In the genomic region with DNA sequence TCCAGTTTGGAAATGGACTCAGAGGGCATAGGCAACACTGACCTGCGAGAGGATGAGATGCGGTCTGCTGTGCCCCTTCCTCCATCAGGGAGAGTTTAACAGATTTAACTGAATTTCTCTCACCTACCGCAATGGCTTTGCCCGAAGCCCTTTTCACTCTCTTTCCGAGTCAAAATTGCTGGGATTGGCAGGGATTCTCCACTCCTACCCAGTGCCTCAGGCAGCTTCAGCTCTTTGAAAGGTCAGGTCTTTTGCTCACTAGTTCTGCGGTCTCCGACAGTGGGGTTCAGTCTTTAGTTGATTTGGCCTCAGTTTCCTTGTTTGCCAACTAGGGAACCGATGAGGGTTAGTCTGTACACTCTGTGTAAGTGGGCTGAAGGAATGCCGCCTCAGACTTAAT, we compare ENCODE assay signal across 13 mouse cellular contexts. TPM values are rescaled to one million over a fixed set of nuclear protein-coding genes. Genes with fewer than 3 reads are reported as not detected.
DNase-seq lines count a peak whose midpoint lies in the region; ATAC-seq lines count a peak whose summit lies in the region.
"Had no signal": no experiment of that assay in that cellular context is flagged by ENCODE, and none has a peak within 500 bp of the region (broad histone marks: within the 10 kb centered on the region; RNA-seq: fewer than 3 reads in every experiment).

No protein-coding gene starts in this region.

- H3K9me3 ChIP-seq in hindbrain, embryonic 10.5 days: no peaks in the 10 kb centered on the region
- no peaks in the 10 kb centered on the region for H3K9me3 ChIP-seq in hindbrain, embryonic 16.5 days (ENCODE audit: control insufficient read depth, low read length)
- no peaks in the 10 kb centered on the region for H3K9me3 ChIP-seq in embryonic facial prominence, embryonic 13.5 days
- H3K9me3 ChIP-seq in limb, embryonic 12.5 days: no peaks in the 10 kb centered on the region
- H3K9me3 ChIP-seq in stomach, embryonic 14.5 days (ENCODE audit: control insufficient read depth, low read depth, low read length): no peaks in the 10 kb centered on the region
- H3K9me3 ChIP-seq: limb, embryonic 15.5 days had no signal

- no peaks in the 10 kb centered on the region for H3K36me3 ChIP-seq in hindbrain, embryonic 10.5 days
- no peaks in the 10 kb centered on the region for H3K36me3 ChIP-seq in hindbrain, embryonic 16.5 days (ENCODE audit: control insufficient read depth, insufficient read depth, low read length)
- no peaks in the 10 kb centered on the region for H3K36me3 ChIP-seq in embryonic facial prominence, embryonic 13.5 days
- no peaks in the 10 kb centered on the region for H3K36me3 ChIP-seq in limb, embryonic 12.5 days
- H3K36me3 ChIP-seq in stomach, embryonic 14.5 days (ENCODE audit: control insufficient read depth, insufficient read depth, low read length): no peaks in the 10 kb centered on the region
- H3K36me3 ChIP-seq: limb, embryonic 15.5 days had no signal

- 13% methylated on average over 9 of the region's 9 CpGs for WGBS in hindbrain, embryonic 10.5 days
- WGBS in hindbrain, embryonic 16.5 days: 20% methylated on average over 9 of the region's 9 CpGs
- 20% methylated on average over 9 of the region's 9 CpGs for WGBS in embryonic facial prominence, embryonic 13.5 days
- WGBS in limb, embryonic 12.5 days: 22% methylated on average over 9 of the region's 9 CpGs
- 57% methylated on average over 9 of the region's 9 CpGs for WGBS in stomach, embryonic 14.5 days

- DNase-seq in hindbrain, embryonic 10.5 days (ENCODE audit: low spot score): peak; percentile 25
- no peak for DNase-seq in adrenal gland, adult 8-10 months
- no peak for DNase-seq in thymus, adult 18-20 months
- DNase-seq: cerebellum, postnatal 36 days had no signal

- peak overlapping the region; percentile 77 for H3K4me3 ChIP-seq in hindbrain, embryonic 10.5 days
- no peak overlapping the region for H3K4me3 ChIP-seq in hindbrain, embryonic 16.5 days (ENCODE audit: low read length)
- H3K4me3 ChIP-seq in embryonic facial prominence, embryonic 13.5 days: peak overlapping the region; percentile 68; the same call in 1 of the 2 replicates
- H3K4me3 ChIP-seq in limb, embryonic 12.5 days (replicated peaks): 0 out of 2 replicates have a peak overlapping the region, but pooled peaks have one; percentile 71
- no peak overlapping the region for H3K4me3 ChIP-seq in stomach, embryonic 14.5 days (ENCODE audit: low read depth, low read length)

- H3K27me3 ChIP-seq in hindbrain, embryonic 10.5 days (ENCODE audit: insufficient read depth, poor library complexity, severe bottlenecking): peaks cover 70% of the 10 kb centered on the region
- H3K27me3 ChIP-seq in hindbrain, embryonic 16.5 days (replicated peaks; ENCODE audit: control insufficient read depth, insufficient read depth, low read length): peaks cover 10% of the 10 kb centered on the region
- H3K27me3 ChIP-seq in embryonic facial prominence, embryonic 13.5 days: peaks cover 50% of the 10 kb centered on the region
- peaks cover 39% of the 10 kb centered on the region for H3K27me3 ChIP-seq in limb, embryonic 12.5 days
- H3K27me3 ChIP-seq in stomach, embryonic 14.5 days (ENCODE audit: control insufficient read depth, insufficient read depth, low read length): no peaks in the 10 kb centered on the region; the same call in none of the 2 replicates

- no peak overlapping the region for H3K27ac ChIP-seq in hindbrain, embryonic 10.5 days
- H3K27ac ChIP-seq in hindbrain, embryonic 16.5 days (ENCODE audit: low read depth, low read length): no peak overlapping the region
- H3K27ac ChIP-seq in embryonic facial prominence, embryonic 13.5 days: no peak overlapping the region
- H3K27ac ChIP-seq in limb, embryonic 12.5 days: no peak overlapping the region
- H3K27ac ChIP-seq in stomach, embryonic 14.5 days (ENCODE audit: low read length): no peak overlapping the region
- H3K27ac ChIP-seq: limb, embryonic 15.5 days; macrophage had no signal

- no peak overlapping the region for H3K9ac ChIP-seq in hindbrain, embryonic 16.5 days (ENCODE audit: low read depth, low read length)
- H3K9ac ChIP-seq in embryonic facial prominence, embryonic 13.5 days: no peak overlapping the region
- H3K9ac ChIP-seq in limb, embryonic 12.5 days (replicated peaks): no peak overlapping the region
- no peak overlapping the region for H3K9ac ChIP-seq in stomach, embryonic 14.5 days (replicated peaks; ENCODE audit: low read depth, low read length)
- H3K9ac ChIP-seq: limb, embryonic 15.5 days had no signal

- ATAC-seq in hindbrain, embryonic 16.5 days: no peak
- ATAC-seq in embryonic facial prominence, embryonic 13.5 days (ENCODE audit: insufficient number of reproducible peaks, insufficient read depth, low FRiP score, low TSS enrichment, low read depth): no peak
- no peak for ATAC-seq in limb, embryonic 12.5 days (ENCODE audit: insufficient number of reproducible peaks, insufficient read depth, low FRiP score, low TSS enrichment, low read depth)
- no peak for ATAC-seq in stomach, embryonic 14.5 days (ENCODE audit: insufficient number of reproducible peaks, insufficient read depth, low FRiP score, low read depth)
- ATAC-seq in monocyte, adult 5-6 weeks (replicated peaks; ENCODE audit: insufficient number of reproducible peaks, low FRiP score, low TSS enrichment, poor library complexity, severe bottlenecking): no peak

- peaks cover 37% of the 10 kb centered on the region for H3K4me1 ChIP-seq in hindbrain, embryonic 10.5 days (replicated peaks)
- peaks cover 13% of the 10 kb centered on the region for H3K4me1 ChIP-seq in hindbrain, embryonic 16.5 days (ENCODE audit: control insufficient read depth, insufficient read depth, low read depth, low read length)
- H3K4me1 ChIP-seq in embryonic facial prominence, embryonic 13.5 days: peaks cover 12% of the 10 kb centered on the region
- peaks cover 8% of the 10 kb centered on the region for H3K4me1 ChIP-seq in limb, embryonic 12.5 days (replicated peaks)
- peaks cover 6% of the 10 kb centered on the region for H3K4me1 ChIP-seq in stomach, embryonic 14.5 days (ENCODE audit: control insufficient read depth, insufficient read depth, low read length)

- H3K4me2 ChIP-seq in hindbrain, embryonic 16.5 days (ENCODE audit: low read length): no peak overlapping the region
- H3K4me2 ChIP-seq in embryonic facial prominence, embryonic 13.5 days: no peak overlapping the region; the same call in 1 of the 2 replicates
- H3K4me2 ChIP-seq in limb, embryonic 12.5 days: peak overlapping the region; percentile 99
- peak overlapping the region; percentile 96; the same call in 1 of the 2 replicates for H3K4me2 ChIP-seq in stomach, embryonic 14.5 days (replicated peaks; ENCODE audit: low read depth, low read length)

RNA-seq across cellular contexts. Expression of a gene that starts 1.5 kb away (rescaled TPM):
- 2.5 and 3.6 TPM in 2 replicates for polyA plus RNA-seq in hindbrain, embryonic 10.5 days (2016; fragmentation: Nextera tagmentation; extraction: Ambion mirVana)
- polyA plus RNA-seq in hindbrain, embryonic 16.5 days (2015; fragmentation: Nextera tagmentation; extraction: Ambion mirVana): 0.97 and 1.1 TPM in 2 replicates
- polyA plus RNA-seq in embryonic facial prominence, embryonic 13.5 days (2015; fragmentation: Nextera tagmentation; extraction: Ambion mirVana): 3.2 and 3.6 TPM in 2 replicates
- 3.7 and 4.1 TPM in 2 replicates for polyA plus RNA-seq in limb, embryonic 12.5 days (2016; fragmentation: Nextera tagmentation; extraction: Ambion mirVana)
- 23.1 and 26.6 TPM in 2 replicates for polyA plus RNA-seq in stomach, embryonic 14.5 days (2014; fragmentation: Nextera tagmentation; extraction: Ambion mirVana)
- total RNA-seq in monocyte, adult 5-6 weeks (2017): 4.6 to 9.7 TPM (median 5.0 TPM) in 3 replicates
- total RNA-seq in adrenal gland, adult 8-10 months (2022): 1 to 10 TPM in 2 of 4 experiments, under 1 TPM in 2; 0.67 to 1.3 (median 0.98) TPM
- total RNA-seq: gastrocnemius, adult 18-20 months had no signal

RNA-seq across cellular contexts. Expression of a gene that starts 35.9 kb away (rescaled TPM):
- 3.8 and 4.1 TPM in 2 replicates for polyA plus RNA-seq in hindbrain, embryonic 10.5 days (2016; fragmentation: Nextera tagmentation; extraction: Ambion mirVana)
- polyA plus RNA-seq in hindbrain, embryonic 16.5 days (2015; fragmentation: Nextera tagmentation; extraction: Ambion mirVana): 3.0 and 4.1 TPM in 2 replicates
- polyA plus RNA-seq in embryonic facial prominence, embryonic 13.5 days (2015; fragmentation: Nextera tagmentation; extraction: Ambion mirVana): 5.3 and 6.0 TPM in 2 replicates
- polyA plus RNA-seq in limb, embryonic 12.5 days (2016; fragmentation: Nextera tagmentation; extraction: Ambion mirVana): 6.6 and 8.9 TPM in 2 replicates
- polyA plus RNA-seq in stomach, embryonic 14.5 days (2014; fragmentation: Nextera tagmentation; extraction: Ambion mirVana): 4.8 and 6.2 TPM in 2 replicates
- total RNA-seq in monocyte, adult 5-6 weeks (2017): 0.57 to 0.97 TPM in 2 of 3 replicates, not detected in the other
- 10 to 100 TPM in 1 of 4 experiments, 1 to 10 TPM in 3; 5.8 to 11.6 (median 8.2) TPM for total RNA-seq in adrenal gland, adult 8-10 months (2022)
- polyA plus RNA-seq: CD4-positive, CD25-positive, alpha-beta regulatory T cell, adult 4 months had no signal

Comparison
In these comparisons a context has a peak if more than half of its experiments do, and no peak if none do; other contexts are left out.
1. H3K4me3 ChIP-seq: peak in hindbrain, embryonic 10.5 days (single experiment), embryonic facial prominence, embryonic 13.5 days (single experiment) and limb, embryonic 12.5 days (single experiment); none in hindbrain, embryonic 16.5 days (single experiment) and stomach, embryonic 14.5 days (single experiment).
2. H3K4me2 ChIP-seq: peak in limb, embryonic 12.5 days (single experiment) and stomach, embryonic 14.5 days (single experiment); none in hindbrain, embryonic 16.5 days (single experiment) and embryonic facial prominence, embryonic 13.5 days (single experiment).